Mouse (Mus musculus): ENCODE data around the gene Kcnh1.

DNA sequence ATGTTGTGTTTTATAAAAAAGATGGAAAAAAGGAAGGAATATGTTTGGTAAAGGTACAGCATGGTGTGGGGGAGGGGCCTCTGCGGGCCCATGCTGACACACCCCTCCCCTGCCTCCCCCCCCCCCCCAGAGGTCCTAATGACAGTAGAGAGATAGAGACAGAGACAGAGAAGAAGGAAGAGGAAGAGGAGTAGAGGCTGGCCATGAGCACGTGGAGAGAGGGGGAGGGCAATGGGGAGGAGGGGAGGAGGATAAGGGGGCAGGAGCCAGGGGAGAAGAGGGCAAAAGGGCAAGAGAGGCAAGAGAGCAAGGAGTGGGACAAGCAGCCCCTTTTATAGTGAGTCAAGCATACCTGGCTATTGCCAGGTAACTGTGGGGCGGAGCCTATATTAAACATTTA lies 123.5 kb downstream of the Kcnh1 start:
- no peak for TF ChIP-seq CTCF (IDR thresholded peaks at IDR 0.05; ENCODE audit: extremely low read depth, insufficient read length, insufficient replicate concordance, low read depth, low read length)
- TF ChIP-seq POLR2A (IDR thresholded peaks at IDR 0.05; ENCODE audit: low read depth, low read length), result no peak

Measured in small intestine, adult 2 months (tissue).